8 mouse cellular contexts compared by ENCODE assay signal in genomic region chr1:185454144-185454543, GRCm38 (mm10). TPM values are rescaled to one million over a fixed set of nuclear protein-coding genes. Genes with fewer than 3 reads are reported as not detected.
DNase-seq lines count a peak whose midpoint lies in the region; ATAC-seq lines count a peak whose summit lies in the region.

No protein-coding gene starts in this region.

- H3K4me3 ChIP-seq in kidney, embryonic 16.5 days (ENCODE audit: low read length): peak overlapping the region; percentile 55; the same call in 1 of the 2 replicates
- H3K4me3 ChIP-seq in limb, embryonic 10.5 days: peak overlapping the region; percentile 63
- peak overlapping the region; percentile 49 for H3K4me3 ChIP-seq in neural tube, embryonic 14.5 days (ENCODE audit: low read depth, low read length)

- 48% methylated on average over 4 of the region's 4 CpGs for WGBS in kidney, embryonic 16.5 days
- 54% methylated on average over 4 of the region's 4 CpGs for WGBS in limb, embryonic 10.5 days
- 40% methylated on average over 4 of the region's 4 CpGs for WGBS in neural tube, embryonic 14.5 days

- no peak for DNase-seq in kidney, postnatal 4 days
- no peak for DNase-seq in limb, embryonic 10.5 days (ENCODE audit: low spot score)
- DNase-seq in thymus, postnatal 14 days: no peak
- DNase-seq in layer of hippocampus, postnatal 36 days: no peak

- no peaks in the 10 kb centered on the region for H3K36me3 ChIP-seq in kidney, embryonic 16.5 days (ENCODE audit: insufficient read depth, low read length)
- no peaks in the 10 kb centered on the region for H3K36me3 ChIP-seq in limb, embryonic 10.5 days
- H3K36me3 ChIP-seq in neural tube, embryonic 14.5 days (ENCODE audit: control insufficient read depth, insufficient read depth, low read length): no peaks in the 10 kb centered on the region

- peak overlapping the region; percentile 97 for H3K4me2 ChIP-seq in kidney, embryonic 16.5 days (replicated peaks; ENCODE audit: low read depth, low read length)
- H3K4me2 ChIP-seq in neural tube, embryonic 14.5 days (ENCODE audit: low read depth, low read length): peak overlapping the region; percentile 84

- no peak for ATAC-seq in kidney, embryonic 16.5 days (ENCODE audit: low FRiP score, low TSS enrichment)
- peak; percentile 6; the same call in 1 of the 2 replicates for ATAC-seq in erythroblast, adult 5-6 weeks (replicated peaks; ENCODE audit: low FRiP score, poor library complexity, severe bottlenecking)
- ATAC-seq in neural tube, embryonic 14.5 days (ENCODE audit: low read depth): 0 out of 2 replicates have a peak, but pooled peaks have one; percentile 13
- ATAC-seq in frontal cortex, adult (ENCODE audit: low TSS enrichment): no peak

- no peak overlapping the region for H3K27ac ChIP-seq in kidney, embryonic 16.5 days (ENCODE audit: low read length)
- H3K27ac ChIP-seq in limb, embryonic 10.5 days: 0 out of 2 replicates have a peak overlapping the region, but pooled peaks have one; percentile 78
- H3K27ac ChIP-seq in neural tube, embryonic 14.5 days (ENCODE audit: low read depth, low read length): no peak overlapping the region

- no peak overlapping the region for H3K9ac ChIP-seq in kidney, embryonic 16.5 days (replicated peaks; ENCODE audit: low read length)
- no peak overlapping the region for H3K9ac ChIP-seq in neural tube, embryonic 14.5 days (replicated peaks; ENCODE audit: low read depth, low read length)

- H3K4me1 ChIP-seq in kidney, embryonic 16.5 days (ENCODE audit: insufficient read depth, low read length): peaks cover 10% of the 10 kb centered on the region
- peaks cover 15% of the 10 kb centered on the region for H3K4me1 ChIP-seq in limb, embryonic 10.5 days
- H3K4me1 ChIP-seq in neural tube, embryonic 14.5 days (ENCODE audit: control insufficient read depth, insufficient read depth, low read length): peaks cover 4% of the 10 kb centered on the region; the same call in 1 of the 2 replicates

- H3K27me3 ChIP-seq in kidney, embryonic 16.5 days (ENCODE audit: insufficient read depth, low read length): peaks cover 36% of the 10 kb centered on the region
- peaks cover 48% of the 10 kb centered on the region for H3K27me3 ChIP-seq in limb, embryonic 10.5 days (ENCODE audit: low read depth, poor library complexity, severe bottlenecking)
- peaks cover 7% of the 10 kb centered on the region; the same call in 1 of the 2 replicates for H3K27me3 ChIP-seq in neural tube, embryonic 14.5 days (ENCODE audit: control insufficient read depth, insufficient read depth, low read length)

- no peaks in the 10 kb centered on the region for H3K9me3 ChIP-seq in kidney, embryonic 16.5 days (ENCODE audit: low read length)
- H3K9me3 ChIP-seq in limb, embryonic 10.5 days (replicated peaks): no peaks in the 10 kb centered on the region
- no peaks in the 10 kb centered on the region for H3K9me3 ChIP-seq in neural tube, embryonic 14.5 days (ENCODE audit: control insufficient read depth, low read length)

RNA-seq across cellular contexts. Expression of gene Slc30a10, which starts 0.5 kb away (rescaled TPM):
- 0.14 and 0.22 TPM in 2 replicates for polyA plus RNA-seq in kidney, embryonic 16.5 days (2015; fragmentation: Nextera tagmentation; extraction: Ambion mirVana)
- 4.0 TPM in 2 replicates for total RNA-seq in erythroblast, adult 5-6 weeks (2015; ENCODE audit: low replicate concordance)
- total RNA-seq in erythroblast, adult 5-6 weeks (2017; ENCODE audit: low replicate concordance): 3.8 and 4.7 TPM in 2 replicates
- 0.86 and 1.2 TPM in 2 replicates for polyA plus RNA-seq in limb, embryonic 10.5 days (2016; fragmentation: Nextera tagmentation; extraction: Ambion mirVana)
- 5.8 and 6.3 TPM in 2 replicates for polyA plus RNA-seq in neural tube, embryonic 14.5 days (2014; fragmentation: Nextera tagmentation; extraction: Ambion mirVana)
- 1 to 10 TPM; 8.7 to 9.7 TPM for total RNA-seq in layer of hippocampus, postnatal 36 days (2021)

Comparison
In these comparisons a context has a peak if more than half of its experiments do, and no peak if none do; other contexts are left out.
1. ATAC-seq: peak in erythroblast, adult 5-6 weeks (single experiment) and neural tube, embryonic 14.5 days (single experiment); none in kidney, embryonic 16.5 days (single experiment) and frontal cortex, adult (single experiment).
2. Peak in every context shown above with its lines, with median percentiles within 50 percentile points of each other: H3K4me3 ChIP-seq.